Mouse (Mus musculus): ENCODE results near the gene Cd52. TPM values are rescaled to one million over a fixed set of nuclear protein-coding genes. Genes with fewer than 3 reads are reported as not detected.

Gene Cd52
- polyA plus RNA-seq, 1 experiment from 2014 or later: 5.0 TPM

DNA sequence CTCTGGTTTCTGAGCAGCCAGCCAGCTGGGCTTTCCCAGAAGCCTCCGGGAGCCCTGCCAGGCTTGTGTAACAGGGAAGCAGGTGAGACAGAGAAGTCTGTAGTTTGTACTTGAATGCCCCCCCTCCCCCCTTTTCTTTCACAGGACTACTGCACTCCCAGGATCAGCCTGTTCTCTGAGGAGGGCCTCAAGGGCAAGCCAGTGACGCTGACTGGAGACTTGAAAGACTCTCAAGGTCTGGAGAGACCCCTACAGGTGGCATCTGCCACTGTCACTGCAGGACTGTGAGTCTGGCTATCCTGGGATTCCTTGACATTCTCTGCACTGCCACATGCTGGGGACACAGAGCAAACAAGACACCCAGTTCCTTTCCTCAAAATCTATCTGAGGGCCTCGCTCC, 16.2 kb downstream of the Cd52 start:
- Histone ChIP-seq H3K27me3 (ENCODE audit: poor library complexity, severe bottlenecking) (peaks cover 40% of the 10 kb centered on the region), H3K27ac (peak overlapping the region; percentile 70), H3K4me1 (peaks cover 28% of the 10 kb centered on the region), H3K36me3 (replicated peaks) (no peaks in the 10 kb centered on the region), H3K4me3 (no peak overlapping the region), H3K9me3 (no peaks in the 10 kb centered on the region)
- DNase-seq (ENCODE audit: extremely low spot score, low spot score): peak; percentile 62
- 26% methylated on average over 3 of the region's 3 CpGs for WGBS

DNA sequence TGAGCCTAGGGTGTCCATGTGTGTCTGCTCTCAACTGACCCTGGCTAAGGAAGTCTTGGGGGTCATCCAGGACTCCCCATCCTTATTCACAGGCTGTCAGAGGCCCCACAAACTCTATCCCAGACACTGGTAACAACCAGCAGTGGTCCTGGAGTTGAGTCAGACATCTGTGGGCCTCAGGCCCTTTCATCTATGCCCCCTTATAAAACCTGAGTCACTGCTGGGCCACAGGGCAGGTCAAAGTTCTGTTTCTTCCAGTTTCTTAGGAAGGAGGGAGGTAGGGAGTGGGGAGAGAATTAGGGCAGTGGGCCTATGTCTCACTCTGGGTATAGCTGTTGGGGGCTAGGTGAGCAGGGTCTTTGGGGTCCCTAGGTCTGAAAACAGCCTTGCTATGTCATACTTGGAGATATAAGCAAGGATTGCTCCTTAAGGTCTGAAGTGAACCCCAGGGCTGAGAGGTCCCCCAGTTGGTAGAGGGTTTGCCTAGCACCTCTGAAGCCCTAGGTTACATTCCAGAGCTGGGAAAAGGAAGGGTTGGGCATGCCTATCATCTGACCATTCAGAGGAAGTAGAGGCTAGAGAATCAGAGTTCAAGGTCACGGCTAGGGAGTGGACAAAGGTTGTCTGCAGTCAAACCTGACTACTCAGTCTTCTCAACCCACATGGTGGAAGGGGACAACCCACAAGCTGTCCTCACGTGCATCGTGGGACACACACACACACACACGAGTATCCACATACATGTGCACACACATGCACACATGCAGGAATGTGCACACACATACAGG, 25.9 kb downstream of the Cd52 start:
- Histone ChIP-seq H3K9me3 (peaks cover 3% of the 10 kb centered on the region; the same call in 1 of the 2 replicates), H3K36me3 (replicated peaks) (no peaks in the 10 kb centered on the region), H3K4me1 (peaks cover 13% of the 10 kb centered on the region), H3K4me3 (no peak overlapping the region), H3K27me3 (ENCODE audit: poor library complexity, severe bottlenecking) (peaks cover 34% of the 10 kb centered on the region), H3K27ac (no peak overlapping the region)
- 90% methylated on average over 4 of the region's 4 CpGs for WGBS
- no peak for DNase-seq (ENCODE audit: extremely low spot score, low spot score)

DNA sequence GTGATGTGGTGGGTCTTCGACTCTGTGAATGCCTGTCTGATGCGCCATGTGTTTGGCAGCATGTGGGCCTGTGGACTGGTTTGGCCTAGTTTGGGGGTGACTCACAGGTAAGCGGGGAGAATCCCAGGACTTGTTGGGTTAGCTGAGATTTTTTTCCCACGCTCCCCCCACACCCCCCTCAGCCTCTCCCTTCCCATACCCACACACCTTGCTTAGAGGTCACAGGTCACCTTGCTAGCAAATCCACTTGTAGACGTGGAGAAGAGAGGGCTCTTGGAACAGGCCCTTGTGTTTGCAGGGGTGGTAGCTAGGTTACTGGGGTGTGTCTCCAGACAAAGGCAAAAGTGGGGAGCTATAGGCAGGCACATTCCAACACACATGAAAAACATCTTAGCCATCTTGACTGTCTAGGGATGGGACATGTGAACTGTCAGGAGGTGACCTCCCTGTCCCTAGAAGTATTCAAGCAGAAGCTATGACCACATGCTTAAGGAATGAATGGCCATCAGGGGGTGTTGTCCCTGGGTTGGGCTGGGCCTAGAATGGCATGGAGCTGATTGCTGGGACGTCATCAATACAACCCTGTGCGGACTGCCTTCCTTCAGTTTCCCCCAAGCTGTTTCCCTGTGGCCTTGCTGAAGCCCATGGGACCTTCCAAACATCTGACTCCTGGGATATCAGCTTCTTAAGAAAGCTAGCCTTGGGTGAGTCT, 26.9 kb downstream of the Cd52 start:
- H3K4me1 ChIP-seq: peaks cover 13% of the 10 kb centered on the region
- no peak overlapping the region for H3K27ac ChIP-seq
- no peak for DNase-seq (ENCODE audit: extremely low spot score, low spot score)
- H3K27me3 ChIP-seq (ENCODE audit: poor library complexity, severe bottlenecking): peaks cover 38% of the 10 kb centered on the region
- H3K4me3 ChIP-seq: no peak overlapping the region
- H3K9me3 ChIP-seq: peaks cover 3% of the 10 kb centered on the region; the same call in 1 of the 2 replicates
- H3K36me3 ChIP-seq (replicated peaks): no peaks in the 10 kb centered on the region
- 84% methylated on average over 7 of the region's 7 CpGs for WGBS

DNA sequence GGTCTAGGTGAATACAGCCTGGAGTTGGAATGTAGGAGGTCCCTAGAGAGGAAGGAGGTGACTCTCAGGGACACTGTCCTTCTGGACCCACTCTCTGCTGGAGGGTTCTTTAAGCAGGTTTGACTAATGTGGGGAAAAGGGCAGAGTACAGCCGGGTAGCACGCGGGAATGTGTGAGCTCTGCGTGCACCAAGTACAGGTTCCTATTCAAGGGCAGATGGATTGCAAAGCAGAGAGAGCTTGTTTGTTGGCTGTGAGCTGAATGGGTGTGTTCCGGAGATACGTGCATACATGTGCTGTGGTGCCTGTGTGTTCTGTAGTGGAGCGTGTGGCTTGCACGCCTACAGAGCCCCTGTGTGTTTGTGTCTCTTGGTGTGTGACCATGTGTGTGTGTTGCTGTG, 27.5 kb downstream of the Cd52 start:
- Histone ChIP-seq H3K27me3 (ENCODE audit: poor library complexity, severe bottlenecking) (peaks cover 38% of the 10 kb centered on the region), H3K27ac (no peak overlapping the region), H3K36me3 (replicated peaks) (no peaks in the 10 kb centered on the region), H3K4me1 (peaks cover 13% of the 10 kb centered on the region), H3K4me3 (no peak overlapping the region), H3K9me3 (no peaks in the 10 kb centered on the region)
- 96% methylated on average over 8 of the region's 8 CpGs for WGBS
- DNase-seq (ENCODE audit: extremely low spot score, low spot score): no peak

DNA sequence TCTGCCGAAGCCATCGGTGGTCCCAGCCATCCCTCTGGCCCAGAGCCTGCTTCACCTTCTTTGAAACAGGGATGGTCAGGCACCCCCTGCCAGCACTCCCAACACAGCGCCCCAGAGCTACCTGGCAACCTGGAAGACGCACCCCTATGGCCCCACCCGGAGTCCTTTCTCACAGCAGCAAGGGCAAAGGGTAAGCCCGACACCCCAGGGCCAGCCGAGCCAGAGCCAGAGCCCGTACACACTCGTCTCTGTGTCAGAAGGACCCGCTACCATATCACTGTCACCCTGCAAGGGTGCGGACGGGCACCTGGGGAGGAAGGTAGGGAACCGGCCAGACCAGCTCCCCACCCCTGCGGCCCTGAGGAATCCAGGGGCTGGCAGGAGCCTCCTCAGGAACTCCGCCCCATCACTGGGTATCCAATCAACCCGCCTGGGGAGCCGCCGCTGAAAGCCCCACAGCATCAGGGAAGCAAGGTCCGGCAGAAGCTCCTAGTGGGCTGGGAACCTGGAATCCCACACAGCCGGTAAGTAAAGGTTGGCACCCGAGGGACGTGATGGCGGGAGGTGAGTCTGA, 29.4 kb downstream of the Cd52 start:
- no peaks in the 10 kb centered on the region for H3K36me3 ChIP-seq (replicated peaks)
- H3K27me3 ChIP-seq (ENCODE audit: poor library complexity, severe bottlenecking): peaks cover 55% of the 10 kb centered on the region
- 0 out of 2 replicates have a peak overlapping the region, but pooled peaks have one; percentile 27 for H3K27ac ChIP-seq
- peaks cover 23% of the 10 kb centered on the region for H3K4me1 ChIP-seq
- H3K9me3 ChIP-seq: no peaks in the 10 kb centered on the region
- H3K4me3 ChIP-seq: peak overlapping the region; percentile 5; the same call in 1 of the 2 replicates
- no peak for DNase-seq (ENCODE audit: extremely low spot score, low spot score)
- 26% methylated on average over 23 of the region's 23 CpGs for WGBS

DNA sequence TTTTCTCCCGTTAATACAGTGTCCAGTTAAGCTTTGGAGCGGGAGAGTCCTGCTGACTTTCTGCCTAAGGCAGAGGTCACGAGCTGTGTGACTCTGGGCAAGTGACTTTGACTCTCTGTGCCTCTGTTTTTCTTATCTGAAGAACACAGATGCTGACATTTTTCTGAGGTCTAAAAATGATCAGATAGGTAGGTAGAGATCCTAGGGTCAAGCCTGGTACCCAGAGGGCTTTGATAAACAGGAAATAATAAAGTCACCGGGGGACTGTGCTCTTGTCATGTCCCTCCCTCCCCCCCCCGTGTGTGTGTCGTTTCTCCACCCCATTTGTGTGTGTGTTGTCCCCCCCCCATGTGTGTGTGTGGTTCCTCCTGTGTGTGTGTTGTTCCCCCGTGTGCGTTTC, 32.3 kb downstream of the Cd52 start:
- no peaks in the 10 kb centered on the region for H3K9me3 ChIP-seq
- no peak overlapping the region for H3K4me3 ChIP-seq
- peaks cover 40% of the 10 kb centered on the region for H3K4me1 ChIP-seq
- WGBS: 69% methylated on average over 8 of the region's 8 CpGs
- DNase-seq (ENCODE audit: extremely low spot score, low spot score): no peak
- no peaks in the 10 kb centered on the region for H3K36me3 ChIP-seq (replicated peaks)
- no peak overlapping the region for H3K27ac ChIP-seq
- peaks cover 74% of the 10 kb centered on the region for H3K27me3 ChIP-seq (ENCODE audit: poor library complexity, severe bottlenecking)

DNA sequence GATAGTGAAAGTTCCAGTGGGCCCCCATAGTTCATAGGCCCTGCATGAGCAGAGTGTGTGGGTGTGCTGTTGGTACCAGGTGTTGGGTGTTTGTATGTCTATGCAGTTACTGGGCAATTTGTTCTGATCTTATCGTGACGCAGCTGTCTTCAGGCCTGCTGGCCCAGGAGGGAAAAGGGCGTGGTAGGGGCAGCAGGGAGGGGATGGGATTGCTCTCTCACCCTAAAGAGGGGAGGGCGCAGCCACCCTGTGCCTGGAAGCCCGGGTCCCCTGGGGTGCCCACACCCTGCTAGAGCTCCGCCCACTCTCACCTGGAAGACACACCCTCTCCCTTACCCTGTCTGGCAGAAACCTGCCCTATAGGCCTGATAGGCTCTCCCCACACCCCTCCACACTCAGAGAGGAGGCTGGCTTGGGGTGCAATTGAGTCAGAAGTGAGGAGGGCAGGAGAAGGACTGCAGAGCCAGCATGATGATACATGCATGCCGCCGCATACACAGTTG, 32.9 kb downstream of the Cd52 start:
- H3K36me3 ChIP-seq (replicated peaks): no peaks in the 10 kb centered on the region
- no peak overlapping the region for H3K27ac ChIP-seq
- 49% methylated on average over 8 of the region's 8 CpGs for WGBS
- H3K27me3 ChIP-seq (ENCODE audit: poor library complexity, severe bottlenecking): peaks cover 69% of the 10 kb centered on the region
- H3K4me1 ChIP-seq: peaks cover 40% of the 10 kb centered on the region
- no peak for DNase-seq (ENCODE audit: extremely low spot score, low spot score)
- H3K9me3 ChIP-seq: no peaks in the 10 kb centered on the region
- H3K4me3 ChIP-seq: no peak overlapping the region

DNA sequence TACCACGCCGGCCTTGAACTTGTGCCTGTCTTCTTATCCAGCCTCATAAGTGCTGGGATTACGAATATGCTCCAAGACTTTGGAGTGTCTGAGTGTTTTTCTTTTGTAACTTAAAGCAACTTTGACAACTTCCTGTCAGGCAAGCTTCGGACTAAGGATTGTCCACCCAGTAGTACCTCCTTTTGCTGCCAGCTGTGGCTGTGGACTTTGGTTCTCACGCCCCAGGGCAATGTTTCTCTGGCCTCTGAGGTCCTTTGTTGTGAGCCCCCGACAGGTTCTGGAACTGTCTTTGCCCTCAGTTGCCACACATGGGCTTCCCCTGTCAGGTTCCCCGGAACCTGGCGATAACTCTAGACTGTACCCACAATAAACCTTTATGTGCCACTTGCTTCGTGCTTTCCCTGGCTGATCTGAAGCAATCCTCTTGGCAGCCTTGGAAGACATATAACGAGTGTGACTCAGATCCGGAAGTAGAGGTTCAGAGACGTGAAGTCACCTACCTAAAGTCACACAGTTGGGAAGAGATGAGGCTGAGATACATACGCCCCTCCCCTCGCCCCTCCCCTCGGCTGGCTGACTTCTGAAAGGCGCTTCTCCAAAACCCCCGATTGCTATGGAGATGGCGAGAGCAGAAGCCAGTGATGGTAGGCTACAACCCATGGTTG, 33.6 kb downstream of the Cd52 start:
- Histone ChIP-seq H3K36me3 (replicated peaks) (no peaks in the 10 kb centered on the region), H3K4me1 (peaks cover 35% of the 10 kb centered on the region), H3K27me3 (ENCODE audit: poor library complexity, severe bottlenecking) (peaks cover 62% of the 10 kb centered on the region), H3K4me3 (no peak overlapping the region), H3K9me3 (no peaks in the 10 kb centered on the region), H3K27ac (no peak overlapping the region)
- 63% methylated on average over 18 of the region's 18 CpGs for WGBS
- no peak for DNase-seq (ENCODE audit: extremely low spot score, low spot score)

DNA sequence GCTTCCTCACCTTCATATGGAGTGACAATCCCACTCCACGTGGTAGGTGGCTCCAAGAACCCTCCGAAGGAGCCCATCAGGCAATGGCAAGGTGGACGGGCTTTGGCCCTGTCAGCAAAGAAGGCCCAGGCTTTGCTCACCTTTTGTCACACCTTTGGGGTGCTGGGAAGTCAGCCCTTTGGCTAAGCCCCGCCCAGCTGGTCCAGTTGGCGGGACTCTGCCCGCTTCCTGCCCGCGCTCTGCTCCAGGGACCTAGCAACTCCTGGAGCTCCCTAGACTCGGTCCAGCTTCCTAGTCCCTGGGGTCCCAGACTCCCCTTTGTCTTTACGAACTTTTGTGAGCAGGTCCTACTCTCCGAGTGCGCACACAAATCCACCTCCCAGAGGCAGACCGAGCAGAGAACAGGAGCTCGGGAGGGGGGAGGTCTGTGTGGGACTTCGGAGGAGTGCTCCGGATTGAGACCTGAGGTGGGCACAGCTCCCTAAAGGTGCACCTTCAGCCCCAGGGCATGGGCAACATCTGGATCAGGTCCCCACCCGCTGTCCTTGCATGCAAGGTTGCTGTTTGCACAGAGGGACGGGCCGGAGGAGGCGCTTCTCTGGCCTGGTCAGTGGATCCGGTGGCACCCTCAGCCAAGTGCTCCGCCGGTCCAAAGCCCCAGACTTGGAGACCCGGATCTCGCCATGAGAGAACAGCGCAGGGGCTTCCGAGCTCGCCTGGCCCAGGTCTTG, 34.6 kb downstream of the Cd52 start, which contains the start of gene Crybg2:
TSS of gene Crybg2 (plus strand) at position 681 of the 731 bp plus-strand sequence.
- H3K27me3 ChIP-seq (ENCODE audit: poor library complexity, severe bottlenecking): peaks cover 52% of the 10 kb centered on the region
- no peak within 1 kb of the TSS for H3K27ac ChIP-seq
- H3K4me1 ChIP-seq: peaks cover 28% of the 10 kb centered on the region
- DNase-seq (ENCODE audit: extremely low spot score, low spot score): no peak
- H3K36me3 ChIP-seq (replicated peaks): no peaks in the 10 kb centered on the region
- no peak within 1 kb of the TSS for H3K4me3 ChIP-seq
- no peaks in the 10 kb centered on the region for H3K9me3 ChIP-seq
- whole genome bisulfite sequencing: 44% methylated on average over 28 of the region's 28 CpGs

DNA sequence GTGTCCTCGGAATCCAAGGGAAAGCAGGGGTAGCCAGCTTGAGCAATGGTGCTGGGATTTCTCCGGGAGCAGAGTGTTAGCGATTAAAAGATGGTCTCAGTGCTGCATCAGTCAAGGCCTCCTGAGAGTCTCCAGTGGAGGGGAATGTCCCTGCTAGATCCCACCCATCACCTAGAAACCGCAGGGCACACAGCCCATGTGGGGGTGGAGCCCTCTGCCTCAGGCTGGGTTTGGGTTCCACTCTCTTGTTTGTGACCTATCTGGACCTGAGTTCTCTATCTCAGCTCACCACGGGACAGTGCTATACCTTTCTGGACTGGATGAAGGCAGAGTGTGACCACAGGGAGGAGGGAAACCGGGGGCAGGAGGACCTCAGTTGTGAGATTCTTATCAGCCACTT, 36.0 kb downstream of the Cd52 start:
- no peak overlapping the region for H3K4me3 ChIP-seq
- H3K4me1 ChIP-seq: peaks cover 27% of the 10 kb centered on the region
- no peaks in the 10 kb centered on the region for H3K36me3 ChIP-seq (replicated peaks)
- H3K27ac ChIP-seq: no peak overlapping the region
- peaks cover 39% of the 10 kb centered on the region for H3K27me3 ChIP-seq (ENCODE audit: poor library complexity, severe bottlenecking)
- WGBS: 87% methylated on average over 6 of the region's 6 CpGs
- no peak for DNase-seq (ENCODE audit: extremely low spot score, low spot score)
- no peaks in the 10 kb centered on the region for H3K9me3 ChIP-seq

DNA sequence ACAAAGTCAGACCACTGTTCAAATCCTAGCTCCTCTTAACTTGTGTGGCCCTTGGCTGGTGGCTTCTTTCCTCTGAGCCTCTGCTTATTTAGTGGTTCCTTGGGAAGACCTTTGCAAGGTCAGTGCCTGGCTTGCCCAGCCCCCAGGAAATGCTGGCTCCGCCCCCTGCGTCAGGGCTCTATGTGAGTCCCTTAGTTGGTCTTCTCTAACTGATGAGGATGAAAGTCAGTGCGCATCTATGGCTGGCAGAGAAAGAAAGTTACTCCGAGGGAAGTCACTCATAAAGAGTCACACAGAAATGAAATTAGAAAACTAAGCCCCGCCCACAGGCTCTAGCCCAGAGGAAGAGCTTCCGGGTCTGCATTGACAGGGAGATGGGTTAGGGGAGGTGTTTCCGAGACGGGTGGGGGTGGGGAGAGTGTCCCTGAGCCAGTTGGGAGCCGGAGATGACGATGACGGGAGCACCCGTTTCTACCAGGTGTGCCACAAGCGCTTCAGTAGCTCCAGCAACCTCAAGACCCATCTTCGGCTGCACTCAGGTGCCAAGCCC, 36.6 kb downstream of the Cd52 start:
- Histone ChIP-seq H3K9me3 (no peaks in the 10 kb centered on the region), H3K4me1 (peaks cover 27% of the 10 kb centered on the region), H3K4me3 (peak overlapping the region; percentile 23; the same call in 1 of the 2 replicates), H3K27ac (no peak overlapping the region), H3K36me3 (replicated peaks) (no peaks in the 10 kb centered on the region), H3K27me3 (ENCODE audit: poor library complexity, severe bottlenecking) (peaks cover 37% of the 10 kb centered on the region)
- WGBS: 40% methylated on average over 14 of the region's 14 CpGs
- no peak for DNase-seq (ENCODE audit: extremely low spot score, low spot score)

Data from forebrain, embryonic 10.5 days (tissue).